Mouse (Mus musculus) ovary, adult 2 months (tissue): ENCODE measurements around the gene Gm26620. TPM values are rescaled to one million over a fixed set of nuclear protein-coding genes. Genes with fewer than 3 reads are reported as not detected.

Experiments
- polyA plus RNA-seq: library from polyadenylated mRNA; depleted of rRNA; stranded (reverse); fragments of >200 nt; gene quantifications from 2 replicates; pipeline ENCODE4 v1.2.3, GENCODE M21; 2012; rRNA removed

The Gm26620 gene
- polyA plus RNA-seq = 2.0 and 2.6 TPM in 2 replicates

GRCm38 (mm10) chr1:170884978-170885561, at the start of gene Gm26620, which contains the start of gene Dusp12:
TSS of gene Gm26620 (plus strand) at chr1:170885065.
TSS of gene Dusp12 (minus strand) at chr1:170885540.

DNA sequence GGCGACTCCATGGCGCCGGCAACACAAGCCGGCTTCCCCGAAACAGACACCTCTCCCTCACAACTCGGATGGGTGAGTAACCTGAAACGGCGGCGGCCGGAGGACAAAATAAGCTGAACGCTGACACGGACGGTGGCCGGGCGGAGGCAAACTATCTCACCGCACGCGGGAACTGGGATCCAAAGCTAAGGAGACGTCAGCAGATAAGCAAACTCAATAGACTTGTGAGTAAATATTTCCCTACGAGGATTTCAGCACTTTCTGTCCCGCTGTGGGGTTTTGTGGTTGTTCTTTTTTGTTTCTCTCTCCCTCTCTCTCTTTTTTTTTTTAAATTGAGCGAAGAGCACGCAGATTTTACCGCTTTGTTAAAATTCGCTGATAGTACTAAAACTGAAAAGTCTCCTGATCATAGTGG, 17.2 kb upstream of the Gm26620 start, which contains the start of gene Atf6:
TSS of gene Atf6 (minus strand) at position 81 of the 415 bp plus-strand sequence.

GRCm38 (mm10) chr1:170912891-170913615, 28.2 kb downstream of the Gm26620 start, which contains the start of gene Fcrlb:
TSS of gene Fcrlb (minus strand) at chr1:170912941.

GRCm38 (mm10) chr1:170927378-170927777, 42.5 kb downstream of the Gm26620 start, which contains the start of gene Fcrla:
TSS of gene Fcrla (minus strand) at chr1:170927583.

Other genes with a start within 250 kb of the Gm26620 start
- gene Olfml2b, start 240.5 kb upstream of the Gm26620 start, polyA plus RNA-seq = 33.2 and 34.7 TPM in 2 replicates
- gene Atf6, start 17.3 kb upstream of the Gm26620 start, polyA plus RNA-seq = 14.5 and 16.1 TPM in 2 replicates
- gene Dusp12, start 475 bp downstream of the Gm26620 start, polyA plus RNA-seq = 24.9 and 25.4 TPM in 2 replicates
- gene Fcrlb, start 27.9 kb downstream of the Gm26620 start, polyA plus RNA-seq = 1.4 and 2.3 TPM in 2 replicates
- gene Fcrla, start 42.5 kb downstream of the Gm26620 start, polyA plus RNA-seq = 0.74 and 0.75 TPM in 2 replicates
- 11.5 and 15.1 TPM in 2 replicates for gene Fcgr2b, start 91.5 kb downstream of the Gm26620 start, polyA plus RNA-seq
- gene Fcgr4, start 133.9 kb downstream of the Gm26620 start, polyA plus RNA-seq = 1.6 and 2.6 TPM in 2 replicates
- 6.7 and 12.5 TPM in 2 replicates for gene Fcgr3, start 179.9 kb downstream of the Gm26620 start, polyA plus RNA-seq
- 22.2 and 34.8 TPM in 2 replicates for gene Cfap126, start 228.9 kb downstream of the Gm26620 start, polyA plus RNA-seq